Mouse (Mus musculus) MEL (cell line): ENCODE measurements around the gene Tapt1. TPM values are rescaled to one million over a fixed set of nuclear protein-coding genes. Genes with fewer than 3 reads are reported as not detected.

Experiments
- DNase-seq: peaks from one replicate; pipeline ENCODE4 v3.0.0; 2011; ENCODE audit warnings: low read depth, low spot score
- H3K27ac ChIP-seq: 2 replicates; pipeline ENCODE4 v1.5.1; 2012; ENCODE audit warnings: low read depth, mild to moderate bottlenecking, control low read depth, low read length, moderate library complexity; ENCODE audit not compliant: control insufficient read depth
- H3K27me3 ChIP-seq, 2 experiments: fragments of 150-350 bp in 1 of 2; sonication (generic) in 1 of 2; 2 replicates each; pipeline ENCODE4 v1.6.1; 2012; ENCODE audit warnings: low read length in 2 of 2, mild to moderate bottlenecking in 2 of 2, improper control_type of control experiment in 1 of 2, moderate library complexity in 1 of 2; ENCODE audit not compliant: insufficient read depth in 2 of 2, control insufficient read depth in 1 of 2
- H3K36me3 ChIP-seq, 2 experiments: 2 replicates each; pipeline ENCODE4 v1.6.1; 2012 to 2014; ENCODE audit warnings: low read length in 2 of 2, improper control_type of control experiment in 1 of 2, inconsistent platforms in 1 of 2, mild to moderate bottlenecking in 1 of 2; ENCODE audit not compliant: insufficient read depth in 2 of 2, control insufficient read depth in 1 of 2
- H3K4me1 ChIP-seq, 2 experiments: fragments of 150-350 bp in 1 of 2; sonication (generic) in 1 of 2; 2 replicates each; pipeline ENCODE4 v1.6.1; 2012; ENCODE audit warnings: low read length in 2 of 2, improper control_type of control experiment in 1 of 2, mild to moderate bottlenecking in 1 of 2; ENCODE audit not compliant: insufficient read depth in 2 of 2, control insufficient read depth in 1 of 2
- H3K4me3 ChIP-seq, 2 experiments: fragments of 150-350 bp in 1 of 2; sonication (generic) in 1 of 2; 2 replicates each; pipeline ENCODE4 v1.5.1; 2012; ENCODE audit warnings: low read depth in 2 of 2, low read length in 2 of 2, mild to moderate bottlenecking in 2 of 2, moderate library complexity in 2 of 2, control low read depth in 1 of 2, improper control_type of control experiment in 1 of 2; ENCODE audit not compliant: control insufficient read depth in 1 of 2, insufficient read depth in 1 of 2
- H3K79me2 ChIP-seq: 2 replicates; pipeline ENCODE4 v1.6.1; 2012; ENCODE audit warnings: mild to moderate bottlenecking, low read length, moderate library complexity; ENCODE audit not compliant: control insufficient read depth, poor library complexity, insufficient read depth
- H3K9ac ChIP-seq: 2 replicates; pipeline ENCODE4 v1.6.1; 2012; ENCODE audit warnings: low read depth, mild to moderate bottlenecking, control low read depth, low read length, moderate library complexity; ENCODE audit not compliant: control insufficient read depth, poor library complexity, severe bottlenecking
- H3K9me3 ChIP-seq: fragments of 150-350 bp; sonication (generic); replicated peaks from 2 replicates; pipeline ENCODE4 v1.6.1; 2012; ENCODE audit warnings: mild to moderate bottlenecking, low read length, improper control_type of control experiment, moderate library complexity; ENCODE audit not compliant: insufficient read depth
- CHD2 ChIP-seq: IDR thresholded peaks from 2 replicates; pipeline ENCODE4 v1.6.1; 2011; ENCODE audit warnings: low read length, improper control_type of control experiment
- CTCF ChIP-seq, 3 experiments: IDR thresholded peaks in 2 of 3; conservative IDR thresholded peaks in 1 of 3; 2 replicates each; pipeline ENCODE4 v1.5.1; 2011 to 2012; ENCODE audit warnings: low read length in 3 of 3, low read depth in 2 of 3, mild to moderate bottlenecking in 2 of 3, improper control_type of control experiment in 1 of 3, inconsistent platforms in 1 of 3, mixed read lengths in 1 of 3, moderate library complexity in 1 of 3; ENCODE audit not compliant: control insufficient read depth in 1 of 3, insufficient read depth in 1 of 3, poor library complexity in 1 of 3, severe bottlenecking in 1 of 3
- ELF1 ChIP-seq: IDR thresholded peaks from 2 replicates; pipeline ENCODE4 v1.6.1; 2014; ENCODE audit warnings: low read depth, mild to moderate bottlenecking, inconsistent platforms, low read length, improper control_type of control experiment, moderate library complexity
- GABPA ChIP-seq: IDR thresholded peaks from 2 replicates; pipeline ENCODE4 v1.6.1; 2012; ENCODE audit warnings: low read depth, mild to moderate bottlenecking, inconsistent platforms, low read length, improper control_type of control experiment, moderate library complexity
- GATA1 ChIP-seq: IDR thresholded peaks from 2 replicates; pipeline ENCODE4 v1.6.1; 2011; ENCODE audit warnings: low read depth, low read length, improper control_type of control experiment
- HCFC1 ChIP-seq: IDR thresholded peaks from 2 replicates; pipeline ENCODE4 v1.6.1; 2012; ENCODE audit warnings: low read depth, mild to moderate bottlenecking, inconsistent platforms, low read length, improper control_type of control experiment, moderate library complexity
- JUND ChIP-seq: IDR thresholded peaks from 2 replicates; pipeline ENCODE4 v1.6.1; 2011; ENCODE audit warnings: low read depth, mild to moderate bottlenecking, improper control_type of control experiment, low read length
- MEF2A ChIP-seq: IDR thresholded peaks from 2 replicates; pipeline ENCODE4 v1.6.1; 2014; ENCODE audit warnings: low read depth, mild to moderate bottlenecking, inconsistent platforms, low read length, improper control_type of control experiment; ENCODE audit not compliant: poor library complexity, insufficient replicate concordance, severe bottlenecking; ENCODE audit errors: extremely low read depth
- MXI1 ChIP-seq: IDR thresholded peaks from 2 replicates; pipeline ENCODE4 v1.6.1; 2011; ENCODE audit warnings: mild to moderate bottlenecking, low read depth, low read length, improper control_type of control experiment
- MYB ChIP-seq: IDR thresholded peaks from 2 replicates; pipeline ENCODE4 v1.6.1; 2011; ENCODE audit warnings: mild to moderate bottlenecking, low read depth, low read length, improper control_type of control experiment
- NELFE ChIP-seq: IDR thresholded peaks from 2 replicates; pipeline ENCODE4 v1.6.1; 2011; ENCODE audit warnings: low read depth, low read length, improper control_type of control experiment
- NRF1 ChIP-seq: IDR thresholded peaks from 2 replicates; pipeline ENCODE4 v1.6.1; 2014; ENCODE audit warnings: low read depth, mild to moderate bottlenecking, inconsistent platforms, low read length, improper control_type of control experiment, moderate library complexity; ENCODE audit not compliant: poor library complexity, insufficient read depth, severe bottlenecking
- POLR2AphosphoS2 ChIP-seq: IDR thresholded peaks from 2 replicates; pipeline ENCODE4 v1.6.1; 2011; ENCODE audit warnings: low read length, improper control_type of control experiment
- TAL1 ChIP-seq: IDR thresholded peaks from 2 replicates; pipeline ENCODE4 v1.6.1; 2012; ENCODE audit warnings: mild to moderate bottlenecking, inconsistent platforms, low read length, moderate library complexity, mixed read lengths
- USF1 ChIP-seq: IDR thresholded peaks from 2 replicates; pipeline ENCODE4 v1.6.1; 2014; ENCODE audit warnings: low read depth, mild to moderate bottlenecking, inconsistent platforms, low read length, improper control_type of control experiment, moderate library complexity
- USF2 ChIP-seq, 2 experiments: IDR thresholded peaks; 2 replicates each; pipeline ENCODE4 v1.6.1; 2011 to 2012; ENCODE audit warnings: improper control_type of control experiment in 2 of 2, low read length in 2 of 2, borderline replicate concordance in 1 of 2, inconsistent platforms in 1 of 2, low read depth in 1 of 2, mild to moderate bottlenecking in 1 of 2; ENCODE audit not compliant: insufficient read depth in 1 of 2
- ZKSCAN1 ChIP-seq: IDR thresholded peaks from 2 replicates; pipeline ENCODE4 v1.6.1; 2012; ENCODE audit warnings: low read depth, mild to moderate bottlenecking, inconsistent platforms, low read length, improper control_type of control experiment, moderate library complexity
- ZMIZ1 ChIP-seq: IDR thresholded peaks from 2 replicates; pipeline ENCODE4 v1.6.1; 2012; ENCODE audit warnings: low read depth, mild to moderate bottlenecking, inconsistent platforms, low read length, improper control_type of control experiment, moderate library complexity
- ZNF384 ChIP-seq: IDR thresholded peaks from 2 replicates; pipeline ENCODE4 v1.6.1; 2012; ENCODE audit warnings: low read depth, mild to moderate bottlenecking, inconsistent platforms, low read length, improper control_type of control experiment
- polyA plus RNA-seq, 2 experiments: library from polyadenylated mRNA; stranded (reverse) in 1 of 2; unstranded in 1 of 2; fragments of >175 nt in 1 of 2; fragments of >200 nt in 1 of 2; gene quantifications; 2 replicates each; pipeline versions ENCODE4 v1.2.1 to v1.2.4; 2012; ENCODE audit warnings: low replicate concordance in 2 of 2, low read depth in 1 of 2; ENCODE audit not compliant: insufficient read length in 2 of 2, insufficient read depth in 1 of 2, missing spikeins in 1 of 2
- total RNA-seq: library from RNA; depleted of rRNA; stranded (reverse); fragments of 300-350 nt; gene quantifications from 2 replicates; pipeline ENCODE4 v1.2.3, GENCODE M21; 2012

The Tapt1 gene
- total and polyA plus RNA-seq, 3 experiments = 47.0 to 64.6 TPM; not detected in 1

- H3K4me3 ChIP-seq = no peak overlapping the region
- no peak for DNase-seq
- no peaks in the 10 kb centered on the region for H3K79me2 ChIP-seq
- H3K9me3 ChIP-seq = no peaks in the 10 kb centered on the region
- H3K36me3 ChIP-seq = peaks cover 0 to 31% of the 10 kb centered on the region in 2 experiments; a peak in 2 of 4 replicates
- H3K27me3 ChIP-seq = no peaks in the 10 kb centered on the region
- TF ChIP-seq ZMIZ1 (no peak), CTCF (IDR thresholded peaks at IDR 0.05 in 2 of 3, conservative IDR thresholded peaks at IDR 0.05 in 1 of 3; ENCODE audit: control insufficient read depth in 1 of 3, insufficient read depth in 1 of 3, low read depth in 2 of 3, low read length in 3 of 3, poor library complexity in 1 of 3, severe bottlenecking in 1 of 3) (no peak), GABPA (no peak), USF2 (IDR thresholded peaks at IDR 0.05; ENCODE audit: borderline replicate concordance in 1 of 2, insufficient read depth in 1 of 2, low read depth in 1 of 2, low read length in 2 of 2) (no peak)
- H3K9ac ChIP-seq = no peak overlapping the region
- H3K4me1 ChIP-seq = no peaks in the 10 kb centered on the region
- no peak overlapping the region for H3K27ac ChIP-seq
Observed at GRCm38 (mm10) chr5:44181669-44182068, 44.8 kb downstream of the Tapt1 start.

GRCm38 (mm10) chr5:44180450-44180849 is 46.0 kb downstream of the Tapt1 start:
- H3K79me2 ChIP-seq = no peaks in the 10 kb centered on the region
- H3K27ac ChIP-seq = no peak overlapping the region
- no peaks in the 10 kb centered on the region for H3K4me1 ChIP-seq
- no peak for DNase-seq
- no peak overlapping the region for H3K9ac ChIP-seq
- H3K36me3 ChIP-seq = peaks cover 0 to 30% of the 10 kb centered on the region in 2 experiments; a peak in 2 of 4 replicates
- no peak overlapping the region for H3K4me3 ChIP-seq
- no peaks in the 10 kb centered on the region for H3K27me3 ChIP-seq
- no peak for TF ChIP-seq CHD2
- TF ChIP-seq POLR2AphosphoS2 = no peak
- TF ChIP-seq ZKSCAN1 = no peak
- TF ChIP-seq ELF1 = no peak
- TF ChIP-seq MYB = no peak
- no peak for TF ChIP-seq CTCF (IDR thresholded peaks at IDR 0.05 in 2 of 3, conservative IDR thresholded peaks at IDR 0.05 in 1 of 3; ENCODE audit: control insufficient read depth in 1 of 3, insufficient read depth in 1 of 3, low read depth in 2 of 3, low read length in 3 of 3, poor library complexity in 1 of 3, severe bottlenecking in 1 of 3)
- no peak for TF ChIP-seq HCFC1
- no peak for TF ChIP-seq NRF1
- no peak for TF ChIP-seq USF1
- TF ChIP-seq ZNF384 = no peak
- TF ChIP-seq MEF2A = no peak
- TF ChIP-seq JUND = no peak
- no peak for TF ChIP-seq NELFE
- TF ChIP-seq MXI1 = no peak
- TF ChIP-seq TAL1 = no peak
- TF ChIP-seq ZMIZ1 = no peak
- TF ChIP-seq GATA1 = no peak
- H3K9me3 ChIP-seq = no peaks in the 10 kb centered on the region
